Mouse (Mus musculus): ENCODE measurements around the gene Whrn. TPM values are rescaled to one million over a fixed set of nuclear protein-coding genes. Genes with fewer than 3 reads are reported as not detected.

Gene Whrn
- polyA plus RNA-seq, 2 experiments, result 6.6 to 34.3 TPM

DNA sequence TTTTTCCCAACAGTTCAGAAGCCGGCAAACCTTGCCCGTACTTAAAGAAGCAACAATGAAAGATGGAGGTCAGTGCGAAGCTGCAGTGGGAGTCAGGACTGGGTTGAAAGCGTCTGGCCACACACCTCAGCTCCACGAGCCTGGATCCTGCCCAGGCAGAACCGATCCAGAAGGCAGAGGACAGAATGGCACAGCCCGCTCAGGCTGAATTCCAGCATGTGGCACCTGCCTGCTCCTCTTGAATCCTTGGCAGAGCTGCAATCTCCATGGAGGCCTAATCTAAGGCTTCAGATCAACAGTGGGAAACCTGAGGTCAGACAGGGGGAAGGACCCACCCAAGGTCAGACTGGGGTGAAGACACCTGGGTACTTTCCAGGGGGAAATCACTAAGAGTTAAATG is 54.2 kb downstream of the Whrn start:
- no peak overlapping the region for H3K27ac ChIP-seq (replicated peaks; ENCODE audit: low read depth, low read length)
- DNase-seq (ENCODE audit: low spot score), result no peak
- 67% methylated on average over 7 of the region's 7 CpGs for WGBS

DNA sequence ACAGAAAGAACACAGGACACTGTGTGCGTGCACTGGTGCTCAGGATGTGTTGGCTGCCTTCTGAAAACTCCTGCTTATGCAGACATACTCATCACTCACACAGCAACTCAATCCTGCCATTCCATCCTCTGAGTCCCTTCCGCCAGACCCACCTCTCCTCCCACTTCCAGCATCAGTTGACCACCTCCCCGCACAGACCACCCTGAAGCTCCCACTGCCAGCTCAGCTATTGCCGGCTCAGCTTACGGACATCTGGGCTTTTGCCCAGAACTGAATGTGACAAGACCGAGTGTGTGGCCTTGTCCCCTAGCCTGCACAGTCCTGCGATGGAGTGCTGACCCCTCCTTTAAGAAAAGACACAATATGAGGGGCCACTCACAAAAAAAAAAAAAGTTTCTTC is 55.5 kb downstream of the Whrn start:
- H3K27ac ChIP-seq (replicated peaks; ENCODE audit: low read depth, low read length), result no peak overlapping the region
- 35% methylated on average over 7 of the region's 7 CpGs for WGBS

More for the DNA sequence above, 54.2 kb downstream of the Whrn start:
- TF ChIP-seq POLR2A (IDR thresholded peaks at IDR 0.05; ENCODE audit: borderline replicate concordance, extremely low read depth, insufficient read depth, insufficient read length), result no peak
- peaks cover 31% of the 10 kb centered on the region for H3K4me1 ChIP-seq (ENCODE audit: control insufficient read depth, insufficient read depth, low read length)
- no peak overlapping the region for H3K4me2 ChIP-seq (replicated peaks; ENCODE audit: low read depth, low read length, severe bottlenecking)
- no peak for ATAC-seq (ENCODE audit: low FRiP score, low read depth)
- H3K36me3 ChIP-seq (ENCODE audit: control insufficient read depth, insufficient read depth, low read length), result no peaks in the 10 kb centered on the region
- H3K4me3 ChIP-seq (replicated peaks; ENCODE audit: low read length), result no peak overlapping the region
- no peak overlapping the region for H3K9ac ChIP-seq (ENCODE audit: low read depth, low read length, severe bottlenecking)
- H3K27me3 ChIP-seq (ENCODE audit: control insufficient read depth, insufficient read depth, low read length), result no peaks in the 10 kb centered on the region
- H3K9me3 ChIP-seq (ENCODE audit: control insufficient read depth, low read length), result peaks cover 9% of the 10 kb centered on the region

DNA sequence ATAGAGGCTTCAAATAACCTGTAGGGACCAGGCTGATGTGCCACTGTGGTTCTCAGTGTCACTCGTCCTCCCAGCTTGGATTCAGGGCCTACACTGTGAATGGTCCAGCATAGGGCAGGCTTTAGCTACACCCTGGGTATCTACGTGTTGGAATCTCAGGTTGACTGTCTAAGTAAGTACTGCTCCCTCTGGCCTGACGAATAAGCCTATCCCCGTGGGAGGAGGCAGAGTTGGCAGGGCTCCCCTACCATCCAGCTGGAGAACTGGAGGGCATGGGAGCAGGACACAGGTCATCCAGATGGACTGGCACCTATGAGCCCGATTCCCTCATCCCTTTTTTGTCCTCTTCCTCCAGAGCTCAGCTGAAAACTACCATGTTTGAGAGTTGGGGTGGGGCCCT is 57.8 kb downstream of the Whrn start:
- Histone ChIP-seq H3K4me2 (replicated peaks; ENCODE audit: low read depth, low read length, severe bottlenecking) (no peak overlapping the region), H3K9me3 (ENCODE audit: control insufficient read depth, low read length) (peaks cover 4% of the 10 kb centered on the region; the same call in 1 of the 2 replicates), H3K36me3 (ENCODE audit: control insufficient read depth, insufficient read depth, low read length) (0 out of 2 replicates have a peak, but pooled peaks cover 3% of the 10 kb centered on the region), H3K4me1 (ENCODE audit: control insufficient read depth, insufficient read depth, low read length) (peaks cover 30% of the 10 kb centered on the region), H3K27ac (replicated peaks; ENCODE audit: low read depth, low read length) (peak overlapping the region; percentile 76), H3K9ac (ENCODE audit: low read depth, low read length, severe bottlenecking) (no peak overlapping the region), H3K27me3 (ENCODE audit: control insufficient read depth, insufficient read depth, low read length) (no peaks in the 10 kb centered on the region), H3K4me3 (replicated peaks; ENCODE audit: low read length) (no peak overlapping the region)
- DNase-seq (ENCODE audit: low spot score), result no peak
- ATAC-seq (ENCODE audit: low FRiP score, low read depth), result 0 out of 2 replicates have a peak, but pooled peaks have one; percentile 7
- TF ChIP-seq POLR2A (IDR thresholded peaks at IDR 0.05; ENCODE audit: borderline replicate concordance, extremely low read depth, insufficient read depth, insufficient read length), result no peak
- WGBS, result 57% methylated on average over 5 of the region's 5 CpGs

More for the DNA sequence above, 55.5 kb downstream of the Whrn start:
- peaks cover 35% of the 10 kb centered on the region for H3K4me1 ChIP-seq (ENCODE audit: control insufficient read depth, insufficient read depth, low read length)
- TF ChIP-seq POLR2A (IDR thresholded peaks at IDR 0.05; ENCODE audit: borderline replicate concordance, extremely low read depth, insufficient read depth, insufficient read length), result no peak
- ATAC-seq (ENCODE audit: low FRiP score, low read depth) (no peak), DNase-seq (ENCODE audit: low spot score) (peak; percentile 31)
- H3K9me3 ChIP-seq (ENCODE audit: control insufficient read depth, low read length), result peaks cover 4% of the 10 kb centered on the region; the same call in 1 of the 2 replicates
- no peak overlapping the region for H3K4me3 ChIP-seq (replicated peaks; ENCODE audit: low read length)
- H3K27me3 ChIP-seq (ENCODE audit: control insufficient read depth, insufficient read depth, low read length), result no peaks in the 10 kb centered on the region
- no peak overlapping the region for H3K9ac ChIP-seq (ENCODE audit: low read depth, low read length, severe bottlenecking)
- no peaks in the 10 kb centered on the region for H3K36me3 ChIP-seq (ENCODE audit: control insufficient read depth, insufficient read depth, low read length)
- no peak overlapping the region for H3K4me2 ChIP-seq (replicated peaks; ENCODE audit: low read depth, low read length, severe bottlenecking)

DNA sequence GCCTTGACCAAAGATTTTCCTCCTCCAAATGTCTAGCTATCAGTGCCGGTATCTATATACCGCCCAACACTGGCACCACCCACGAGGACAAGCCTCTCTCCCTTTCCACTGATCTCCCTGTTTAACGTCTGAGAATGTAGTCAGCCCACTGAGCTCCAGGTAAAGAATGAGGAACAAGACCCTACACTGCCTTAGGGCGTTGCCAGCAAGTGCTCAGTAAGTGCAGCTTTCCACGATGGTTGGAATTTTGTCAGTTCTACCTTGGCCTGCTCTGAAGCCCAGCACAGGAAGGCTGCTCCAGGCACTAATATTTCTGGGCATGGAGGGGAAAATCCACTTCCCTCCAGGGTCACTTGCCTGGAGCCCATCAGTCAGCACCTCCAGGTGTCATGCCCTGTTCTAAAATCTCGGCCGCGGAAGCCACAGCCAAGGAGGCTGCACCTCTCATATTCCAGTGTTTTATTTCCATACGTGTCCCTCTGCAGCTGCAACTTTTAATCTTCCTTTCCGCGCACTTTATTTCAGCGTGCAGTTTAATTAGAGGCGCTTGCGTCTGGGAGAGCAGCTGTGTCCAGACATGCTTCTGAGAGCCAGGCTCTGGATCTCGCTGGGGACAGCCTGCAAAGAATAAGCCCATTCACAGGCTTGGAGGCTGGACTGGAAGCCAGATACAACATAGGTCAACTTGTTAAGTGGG is 58.5 kb downstream of the Whrn start:
- peaks cover 30% of the 10 kb centered on the region for H3K4me1 ChIP-seq (ENCODE audit: control insufficient read depth, insufficient read depth, low read length)
- peak overlapping the region; percentile 76; the same call in 1 of the 2 replicates for H3K27ac ChIP-seq (replicated peaks; ENCODE audit: low read depth, low read length)
- H3K4me2 ChIP-seq (replicated peaks; ENCODE audit: low read depth, low read length, severe bottlenecking), result no peak overlapping the region
- WGBS, result 19% methylated on average over 16 of the region's 16 CpGs
- H3K9ac ChIP-seq (ENCODE audit: low read depth, low read length, severe bottlenecking), result no peak overlapping the region
- H3K36me3 ChIP-seq (ENCODE audit: control insufficient read depth, insufficient read depth, low read length), result 0 out of 2 replicates have a peak, but pooled peaks cover 3% of the 10 kb centered on the region
- peak; percentile 76 for ATAC-seq (ENCODE audit: low FRiP score, low read depth)
- H3K27me3 ChIP-seq (ENCODE audit: control insufficient read depth, insufficient read depth, low read length), result no peaks in the 10 kb centered on the region
- H3K4me3 ChIP-seq (replicated peaks; ENCODE audit: low read length), result no peak overlapping the region
- DNase-seq (ENCODE audit: low spot score), result peak; percentile 57
- no peak for TF ChIP-seq POLR2A (IDR thresholded peaks at IDR 0.05; ENCODE audit: borderline replicate concordance, extremely low read depth, insufficient read depth, insufficient read length)
- H3K9me3 ChIP-seq (ENCODE audit: control insufficient read depth, low read length), result peaks cover 4% of the 10 kb centered on the region; the same call in 1 of the 2 replicates

DNA sequence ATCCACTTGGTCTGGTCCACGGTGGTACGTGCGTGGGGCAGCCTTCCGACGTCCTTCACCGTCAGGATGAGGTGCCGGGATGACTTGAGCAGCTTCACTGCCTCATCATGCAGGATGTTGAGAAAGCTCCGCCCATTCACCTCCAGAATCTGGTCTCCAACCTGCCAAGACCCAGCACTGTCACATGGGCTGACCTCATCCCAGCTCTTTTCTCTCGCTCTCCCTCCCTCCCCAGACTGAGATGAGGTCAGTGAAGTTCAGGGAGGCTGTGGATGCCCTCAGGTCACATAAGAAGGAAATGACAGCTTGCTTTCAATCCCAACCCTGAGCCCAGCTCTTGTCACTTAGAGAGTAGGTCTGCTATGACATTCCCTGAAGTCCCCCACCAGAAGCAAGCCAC is 60.4 kb downstream of the Whrn start:
- no peak overlapping the region for H3K4me2 ChIP-seq (replicated peaks; ENCODE audit: low read depth, low read length, severe bottlenecking)
- no peak for DNase-seq (ENCODE audit: low spot score)
- no peak overlapping the region for H3K9ac ChIP-seq (ENCODE audit: low read depth, low read length, severe bottlenecking)
- peaks cover 33% of the 10 kb centered on the region for H3K4me1 ChIP-seq (ENCODE audit: control insufficient read depth, insufficient read depth, low read length)
- no peaks in the 10 kb centered on the region for H3K27me3 ChIP-seq (ENCODE audit: control insufficient read depth, insufficient read depth, low read length)
- H3K9me3 ChIP-seq (ENCODE audit: control insufficient read depth, low read length), result peaks cover 4% of the 10 kb centered on the region; the same call in 1 of the 2 replicates
- ATAC-seq (ENCODE audit: low FRiP score, low read depth), result no peak
- H3K4me3 ChIP-seq (replicated peaks; ENCODE audit: low read length), result no peak overlapping the region
- 85% methylated on average over 9 of the region's 9 CpGs for WGBS
- H3K36me3 ChIP-seq (ENCODE audit: control insufficient read depth, insufficient read depth, low read length), result 0 out of 2 replicates have a peak, but pooled peaks cover 3% of the 10 kb centered on the region
- TF ChIP-seq POLR2A (IDR thresholded peaks at IDR 0.05; ENCODE audit: borderline replicate concordance, extremely low read depth, insufficient read depth, insufficient read length), result no peak
- no peak overlapping the region for H3K27ac ChIP-seq (replicated peaks; ENCODE audit: low read depth, low read length)
